Mouse (Mus musculus): ENCODE results near the gene Klf15. TPM values are rescaled to one million over a fixed set of nuclear protein-coding genes. Genes with fewer than 3 reads are reported as not detected.

Klf15 gene
- 25.6 and 27.4 TPM in 2 replicates for polyA plus RNA-seq (2015; fragmentation: Nextera tagmentation; extraction: Ambion mirVana)

GRCm38 (mm10) chr6:90462181-90462706, at the start of gene Klf15:
TSS of gene Klf15 (plus strand) at chr6:90462576.

GRCm38 (mm10) chr6:90428380-90428974, 33.9 kb upstream of the Klf15 start, which contains the start of gene Cfap100:
TSS of gene Cfap100 (minus strand) at chr6:90428797.

GRCm38 (mm10) chr6:90486176-90486921, 24.0 kb downstream of the Klf15 start, which contains the start of gene Aldh1l1:
TSS of gene Aldh1l1 (plus strand) at chr6:90486427.

Other genes starting within 250 kb of the Klf15 start
- gene Vmn1r53, start 238.1 kb upstream of the Klf15 start, polyA plus RNA-seq (2015; fragmentation: Nextera tagmentation; extraction: Ambion mirVana): not detected in 2 replicates
- not detected in 2 replicates for gene Vmn1r54, start 216.3 kb upstream of the Klf15 start, polyA plus RNA-seq (2015; fragmentation: Nextera tagmentation; extraction: Ambion mirVana)
- not detected in 2 replicates for gene BC048671, start 161.4 kb upstream of the Klf15 start, polyA plus RNA-seq (2015; fragmentation: Nextera tagmentation; extraction: Ambion mirVana)
- 0.23 and 0.45 TPM in 2 replicates for gene Chst13, start 137.4 kb upstream of the Klf15 start, polyA plus RNA-seq (2015; fragmentation: Nextera tagmentation; extraction: Ambion mirVana)
- not detected in 2 replicates for gene Uroc1, start 129.3 kb upstream of the Klf15 start, polyA plus RNA-seq (2015; fragmentation: Nextera tagmentation; extraction: Ambion mirVana)
- 9.1 and 10.4 TPM in 2 replicates for gene Zxdc, start 93.1 kb upstream of the Klf15 start, polyA plus RNA-seq (2015; fragmentation: Nextera tagmentation; extraction: Ambion mirVana)
- 6.4 and 9.7 TPM in 2 replicates for gene Cfap100, start 33.8 kb upstream of the Klf15 start, polyA plus RNA-seq (2015; fragmentation: Nextera tagmentation; extraction: Ambion mirVana)
- gene Aldh1l1, start 23.9 kb downstream of the Klf15 start, polyA plus RNA-seq (2015; fragmentation: Nextera tagmentation; extraction: Ambion mirVana): 89.3 and 101 TPM in 2 replicates
- gene Slc41a3, start 142.1 kb downstream of the Klf15 start, polyA plus RNA-seq (2015; fragmentation: Nextera tagmentation; extraction: Ambion mirVana): 13.2 and 14.0 TPM in 2 replicates

All from neural tube, postnatal 0 days (tissue).